Mouse (Mus musculus) layer of hippocampus, adult 8-10 months (tissue): ENCODE measurements at regions not wholly inside any gene's neighbourhood (a gene's known extent, or its start where the extent isn't known, plus 50 kb on each side); places are given as distances from the start of the nearest gene placed in this dataset.

Experiments used
- DNase-seq, 2 experiments: peaks; one replicate each; pipeline ENCODE4 v3.0.0; 2022; ENCODE audit warnings: low spot score in 2 of 2

DNA sequence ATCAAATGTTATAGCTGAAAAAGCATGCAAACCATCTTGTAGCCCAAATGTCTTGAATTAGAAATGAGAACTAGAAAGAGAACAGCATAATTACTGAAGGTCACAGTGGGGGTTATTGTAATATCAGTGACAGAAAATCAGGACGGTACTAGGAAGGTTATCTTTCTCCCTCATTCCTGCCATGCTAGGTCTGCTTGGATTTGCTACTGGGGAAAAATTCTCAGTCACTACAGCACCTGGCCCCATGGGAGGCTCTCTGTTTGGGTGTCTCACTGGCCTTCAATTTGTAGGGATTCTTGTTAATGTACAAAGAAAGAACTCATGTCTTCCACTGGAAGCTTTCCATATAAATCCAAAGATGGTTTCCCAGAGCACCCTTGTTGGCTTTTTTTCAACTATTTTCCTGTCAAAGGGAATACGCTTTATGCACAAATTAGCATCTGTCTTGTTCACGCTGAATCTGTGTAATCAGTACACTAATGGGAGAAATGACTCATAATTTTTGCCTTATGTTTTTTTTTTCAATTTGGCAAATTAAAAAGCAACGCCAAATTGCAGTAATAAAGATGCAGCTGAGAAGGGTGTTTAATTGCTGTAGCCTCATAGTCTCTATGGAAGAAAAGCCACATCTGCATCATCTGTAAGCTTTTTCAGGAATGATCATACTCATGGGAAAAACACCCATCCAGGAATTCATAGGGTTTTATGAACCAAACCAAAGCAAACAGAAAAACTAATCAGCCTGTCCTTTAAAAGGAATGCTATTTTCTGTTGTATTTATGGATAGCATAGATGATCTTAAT, 290.2 kb upstream of the Arhgef26 start:
- no peak for DNase-seq

DNA sequence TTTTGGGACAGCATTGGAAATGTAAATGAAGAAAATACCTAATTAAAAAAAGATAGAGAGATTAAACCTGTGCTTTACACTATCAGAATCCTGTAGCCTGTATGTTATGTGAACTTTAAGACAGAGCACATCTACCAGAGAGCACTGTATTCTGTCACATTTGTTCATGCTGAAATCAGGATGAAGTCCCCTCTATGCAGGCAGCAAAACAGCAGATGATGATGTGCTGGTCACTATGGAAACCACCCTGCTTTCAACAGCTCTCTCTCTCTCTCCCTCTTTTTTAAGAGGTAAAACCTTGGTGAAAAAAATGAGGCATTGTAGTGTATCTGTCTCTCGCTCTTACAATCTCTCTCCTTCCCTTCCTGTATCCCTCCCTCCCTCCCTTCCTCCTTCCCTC, 283.9 kb upstream of the Arhgef26 start:
- DNase-seq = peak in 1 of 2 experiments; percentile 6

DNA sequence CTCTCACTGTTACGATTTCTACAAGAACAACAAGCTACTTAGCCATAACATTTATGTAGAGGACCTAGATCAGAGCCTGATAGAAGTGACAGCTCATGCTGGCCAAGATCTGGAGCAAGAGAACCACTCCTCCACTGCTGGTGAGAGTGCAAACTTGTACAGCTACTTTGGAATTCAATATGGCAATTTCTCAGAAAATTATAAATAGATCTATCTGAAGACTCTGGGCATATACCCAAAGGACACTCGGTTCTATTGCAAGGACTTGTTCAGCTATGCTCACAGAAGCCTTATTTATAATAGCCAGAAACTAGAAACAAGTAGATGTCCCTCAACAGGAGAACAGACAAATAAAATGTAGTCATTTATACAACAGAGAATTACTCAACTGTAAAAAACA, 259.6 kb upstream of the Arhgef26 start:
- DNase-seq = no peak

DNA sequence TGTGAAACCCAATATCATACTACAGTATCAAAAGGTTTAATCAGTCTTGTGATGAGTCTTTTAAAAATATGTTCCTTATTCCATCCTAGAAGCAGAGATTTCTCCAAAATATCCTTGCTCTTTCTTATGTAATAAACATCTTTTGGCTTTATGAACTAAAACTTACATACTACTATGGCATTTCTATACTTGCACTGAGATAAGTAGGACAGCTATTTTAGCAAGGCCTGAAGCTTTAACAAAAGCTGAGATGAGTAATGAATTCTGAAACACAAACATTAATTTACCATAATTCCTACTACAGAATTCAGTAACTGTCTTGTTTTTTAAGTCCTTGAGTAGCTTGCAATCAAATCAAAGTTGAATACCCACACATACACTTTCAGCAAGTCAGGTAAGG, 252.6 kb upstream of the Arhgef26 start:
- DNase-seq = no peak

DNA sequence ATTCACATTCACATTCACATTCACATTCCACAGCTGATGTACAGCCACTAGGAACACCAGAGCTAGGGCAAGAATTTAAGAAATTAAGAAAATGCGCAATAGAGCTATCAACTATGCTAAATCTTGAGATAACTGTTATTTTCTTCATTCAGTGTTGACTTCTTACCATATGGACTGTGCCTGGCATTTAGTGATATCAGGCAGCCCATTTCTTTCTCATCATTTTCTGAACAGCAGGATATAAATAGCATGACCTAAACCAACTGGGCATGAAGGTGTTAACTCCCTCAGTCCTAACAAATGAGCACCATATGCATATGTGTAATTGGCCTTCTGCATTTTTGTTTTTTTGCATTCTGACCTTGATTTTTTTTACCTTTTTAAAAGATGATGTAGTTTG, 250.9 kb upstream of the Arhgef26 start:
- DNase-seq = no peak

DNA sequence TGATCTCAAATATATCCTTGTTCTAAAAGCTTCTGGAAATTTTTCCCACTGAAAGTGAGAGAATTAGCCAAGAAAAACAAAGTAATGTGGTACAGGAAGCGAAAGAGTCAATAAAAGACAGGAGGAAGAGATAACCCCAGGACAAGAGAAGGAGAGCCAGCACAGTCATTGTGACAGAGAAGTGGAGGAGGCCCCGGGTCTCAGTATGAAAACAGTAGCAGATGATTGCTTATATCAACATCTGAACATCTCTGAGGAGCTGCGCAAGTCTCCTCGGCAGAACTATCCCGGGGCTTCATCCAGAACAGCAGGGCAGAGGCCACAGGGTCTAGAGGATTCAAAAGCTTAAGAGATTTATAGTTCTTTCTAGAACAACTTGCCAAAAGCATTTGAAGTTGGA, 235.0 kb upstream of the Arhgef26 start:
- no peak for DNase-seq

DNA sequence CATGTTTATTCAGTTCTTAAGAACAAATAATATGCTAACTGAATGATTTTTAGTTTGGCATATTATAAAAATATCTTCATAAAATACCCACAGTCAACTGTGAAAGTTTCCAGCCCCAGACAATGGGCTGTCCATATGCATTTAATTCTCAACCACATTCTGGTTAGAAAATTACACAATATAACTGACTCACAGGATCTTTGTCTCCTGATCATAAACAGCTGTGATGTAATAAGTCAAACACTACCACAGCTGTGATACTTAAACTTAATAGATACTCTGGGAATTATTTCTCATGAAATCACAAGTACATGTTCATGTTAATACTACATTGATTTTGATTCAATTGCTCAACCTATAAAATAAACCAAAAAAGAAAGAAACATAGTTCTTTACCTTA, 234.3 kb upstream of the Arhgef26 start:
- DNase-seq = no peak

DNA sequence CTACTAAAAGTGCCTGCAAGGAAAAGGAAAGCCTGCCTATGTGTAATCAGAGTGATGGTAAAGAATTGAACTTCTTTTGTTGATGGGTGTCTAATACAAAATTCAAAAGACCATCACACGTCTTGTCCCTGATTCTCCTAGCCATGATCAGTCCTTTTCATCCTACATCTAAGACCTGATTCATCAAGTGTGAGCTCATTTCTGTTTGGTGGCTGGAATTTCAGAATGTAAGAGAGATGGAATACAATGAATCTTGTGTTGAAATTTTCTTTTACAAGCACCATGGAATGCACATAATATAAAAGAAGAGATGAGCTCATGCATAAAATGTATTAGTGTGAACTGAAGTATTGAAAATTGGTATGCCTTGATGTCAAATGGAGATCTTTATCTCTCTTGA, 233.6 kb upstream of the Arhgef26 start:
- DNase-seq = no peak

DNA sequence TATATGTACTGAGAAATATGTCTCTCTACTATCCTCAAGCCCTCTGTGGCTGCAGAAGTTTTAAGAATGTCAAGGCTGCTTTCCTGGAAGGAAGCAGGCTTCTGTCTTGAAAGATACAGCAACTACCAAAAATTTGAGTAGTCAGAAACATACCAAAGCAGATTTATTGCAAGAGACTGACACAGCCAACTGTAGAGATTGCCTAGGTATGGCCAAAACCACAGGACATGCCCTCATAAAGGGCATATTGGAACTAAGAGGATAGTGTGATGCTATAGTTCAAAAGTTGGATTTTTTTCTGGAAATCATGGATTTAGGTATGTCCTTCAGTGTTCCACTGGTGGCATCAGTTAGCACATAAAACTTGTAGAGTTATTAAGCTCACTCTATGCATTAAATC, 230.8 kb upstream of the Arhgef26 start:
- no peak for DNase-seq
